Comparison of ENCODE assay signal across 13 mouse cellular contexts in the genomic region with DNA sequence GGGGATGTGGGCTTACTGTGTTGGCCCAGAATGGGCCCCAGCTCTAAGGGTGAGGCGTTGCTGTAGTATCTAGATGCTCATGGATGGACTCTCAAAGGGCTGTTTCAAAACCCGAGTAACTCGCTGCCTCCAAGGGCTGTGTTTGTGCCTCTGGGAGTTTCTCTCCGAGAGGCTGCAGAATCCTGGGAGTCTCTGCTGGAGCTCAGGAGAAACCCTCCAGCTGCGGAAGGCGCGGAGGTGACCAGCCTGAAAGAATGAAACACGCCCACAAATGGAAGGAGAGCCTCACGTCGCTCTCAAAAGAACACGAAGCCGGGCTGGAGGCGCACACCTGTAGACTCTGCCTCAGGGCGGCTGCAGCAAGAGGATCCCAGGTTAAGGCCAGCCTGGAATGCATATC.
DNase-seq lines count a peak whose midpoint lies in the region; ATAC-seq and TF ChIP-seq lines count a peak whose summit lies in the region.
"Had no signal": no experiment of that assay in that cellular context is flagged by ENCODE, and none has a peak within 500 bp of the region (broad histone marks: within the 10 kb centered on the region; RNA-seq: fewer than 3 reads in every experiment).

No protein-coding gene starts in this region.

- peaks cover 91% of the 10 kb centered on the region for H3K27me3 ChIP-seq in hindbrain, embryonic 11.5 days (ENCODE audit: control insufficient read depth, insufficient read depth, low read length)
- H3K27me3 ChIP-seq in hindbrain, embryonic 14.5 days (ENCODE audit: control insufficient read depth, insufficient read depth, low read length): peaks cover 95% of the 10 kb centered on the region
- H3K27me3 ChIP-seq in midbrain, embryonic 14.5 days (ENCODE audit: control insufficient read depth, insufficient read depth, low read length): peaks cover 93% of the 10 kb centered on the region
- peaks cover 67% of the 10 kb centered on the region for H3K27me3 ChIP-seq in midbrain, embryonic 16.5 days (ENCODE audit: control insufficient read depth, insufficient read depth, low read depth, low read length)
- H3K27me3 ChIP-seq in stomach, postnatal 0 days (ENCODE audit: control insufficient read depth, insufficient read depth, low read length): peaks cover 19% of the 10 kb centered on the region; the same call in 1 of the 2 replicates

- DNase-seq in hindbrain, embryonic 11.5 days (ENCODE audit: low spot score): peak; percentile 62
- no peak for DNase-seq in hindbrain, embryonic 14.5 days (ENCODE audit: low spot score)
- DNase-seq in midbrain, embryonic 14.5 days: peak; percentile 46
- DNase-seq in embryo, embryonic 11 days: peak; percentile 52
- DNase-seq in stomach, postnatal 0 days (ENCODE audit: low spot score): peak; percentile 40
- DNase-seq in spleen, postnatal 10 days (ENCODE audit: low spot score in 2 of 2): no peak
- DNase-seq: cerebellum, adult 11 months; lung, postnatal 4 days had no signal

- no peak overlapping the region for H3K4me2 ChIP-seq in hindbrain, embryonic 11.5 days (replicated peaks; ENCODE audit: low read depth, low read length)
- no peak overlapping the region for H3K4me2 ChIP-seq in hindbrain, embryonic 14.5 days (replicated peaks)
- no peak overlapping the region for H3K4me2 ChIP-seq in midbrain, embryonic 14.5 days (ENCODE audit: low read length)
- no peak overlapping the region for H3K4me2 ChIP-seq in midbrain, embryonic 16.5 days (ENCODE audit: low read length)
- no peak overlapping the region for H3K4me2 ChIP-seq in stomach, postnatal 0 days (replicated peaks; ENCODE audit: low read depth)
- H3K4me2 ChIP-seq: liver, embryonic 12.5 days had no signal

- H3K4me1 ChIP-seq in hindbrain, embryonic 11.5 days (replicated peaks; ENCODE audit: control insufficient read depth, insufficient read depth, low read length): peaks cover 19% of the 10 kb centered on the region
- peaks cover 17% of the 10 kb centered on the region; the same call in 1 of the 2 replicates for H3K4me1 ChIP-seq in hindbrain, embryonic 14.5 days (replicated peaks; ENCODE audit: control insufficient read depth, insufficient read depth, low read length)
- H3K4me1 ChIP-seq in midbrain, embryonic 14.5 days (ENCODE audit: control insufficient read depth, insufficient read depth, low read length): 0 out of 2 replicates have a peak, but pooled peaks cover 22% of the 10 kb centered on the region
- H3K4me1 ChIP-seq in midbrain, embryonic 16.5 days (ENCODE audit: control insufficient read depth, insufficient read depth, low read length): peaks cover 18% of the 10 kb centered on the region
- H3K4me1 ChIP-seq in stomach, postnatal 0 days (replicated peaks; ENCODE audit: control insufficient read depth, insufficient read depth): 0 out of 2 replicates have a peak, but pooled peaks cover 3% of the 10 kb centered on the region

- no peak for TF ChIP-seq EP300 in stomach, postnatal 0 days (optimal IDR thresholded peaks at IDR 0.05)

- no peaks in the 10 kb centered on the region for H3K9me3 ChIP-seq in hindbrain, embryonic 11.5 days (ENCODE audit: control insufficient read depth, low read length)
- no peaks in the 10 kb centered on the region for H3K9me3 ChIP-seq in hindbrain, embryonic 14.5 days (ENCODE audit: control insufficient read depth, low read length)
- H3K9me3 ChIP-seq in midbrain, embryonic 14.5 days (ENCODE audit: control insufficient read depth, low read length): no peaks in the 10 kb centered on the region
- no peaks in the 10 kb centered on the region for H3K9me3 ChIP-seq in midbrain, embryonic 16.5 days (replicated peaks; ENCODE audit: control insufficient read depth, low read length, poor library complexity, severe bottlenecking)
- no peaks in the 10 kb centered on the region for H3K9me3 ChIP-seq in stomach, postnatal 0 days (ENCODE audit: control insufficient read depth, low read length)
- H3K9me3 ChIP-seq: embryonic facial prominence, embryonic 12.5 days; liver, embryonic 12.5 days had no signal

- no peak overlapping the region for H3K9ac ChIP-seq in hindbrain, embryonic 11.5 days (ENCODE audit: low read depth, low read length)
- no peak overlapping the region for H3K9ac ChIP-seq in hindbrain, embryonic 14.5 days
- no peak overlapping the region for H3K9ac ChIP-seq in midbrain, embryonic 14.5 days (replicated peaks; ENCODE audit: low read length)
- H3K9ac ChIP-seq in midbrain, embryonic 16.5 days (ENCODE audit: low read depth, low read length): no peak overlapping the region
- no peak overlapping the region for H3K9ac ChIP-seq in stomach, postnatal 0 days (ENCODE audit: low read length)
- H3K9ac ChIP-seq: embryonic facial prominence, embryonic 12.5 days; liver, embryonic 12.5 days had no signal

- no peaks in the 10 kb centered on the region for H3K36me3 ChIP-seq in hindbrain, embryonic 11.5 days (ENCODE audit: control insufficient read depth, insufficient read depth, low read length)
- no peaks in the 10 kb centered on the region for H3K36me3 ChIP-seq in hindbrain, embryonic 14.5 days (replicated peaks; ENCODE audit: control insufficient read depth, insufficient read depth)
- no peaks in the 10 kb centered on the region for H3K36me3 ChIP-seq in midbrain, embryonic 14.5 days (ENCODE audit: control insufficient read depth, insufficient read depth, low read length)
- no peaks in the 10 kb centered on the region for H3K36me3 ChIP-seq in midbrain, embryonic 16.5 days (ENCODE audit: control insufficient read depth, insufficient read depth, low read length)
- no peaks in the 10 kb centered on the region for H3K36me3 ChIP-seq in stomach, postnatal 0 days (ENCODE audit: control insufficient read depth, insufficient read depth, low read length)
- H3K36me3 ChIP-seq: embryonic facial prominence, embryonic 12.5 days; liver, embryonic 12.5 days had no signal

- no peak for TF ChIP-seq CTCF in stomach, postnatal 0 days (IDR thresholded peaks at IDR 0.05; ENCODE audit: low read depth)

- H3K4me3 ChIP-seq in hindbrain, embryonic 11.5 days (ENCODE audit: low read depth, low read length): no peak overlapping the region
- H3K4me3 ChIP-seq in hindbrain, embryonic 14.5 days (replicated peaks; ENCODE audit: low read length): no peak overlapping the region
- H3K4me3 ChIP-seq in midbrain, embryonic 14.5 days (replicated peaks; ENCODE audit: low read depth, low read length): no peak overlapping the region
- no peak overlapping the region for H3K4me3 ChIP-seq in midbrain, embryonic 16.5 days (ENCODE audit: low read depth, low read length)
- H3K4me3 ChIP-seq in stomach, postnatal 0 days (ENCODE audit: low read depth, low read length): no peak overlapping the region
- H3K4me3 ChIP-seq: liver, embryonic 12.5 days; myocyte had no signal

- no peak for ATAC-seq in hindbrain, embryonic 11.5 days (ENCODE audit: low FRiP score)
- ATAC-seq in hindbrain, embryonic 14.5 days (ENCODE audit: low FRiP score): no peak
- ATAC-seq in midbrain, embryonic 14.5 days (ENCODE audit: low FRiP score, low TSS enrichment): no peak
- ATAC-seq in midbrain, embryonic 16.5 days: no peak
- ATAC-seq in stomach, postnatal 0 days (ENCODE audit: low FRiP score, low TSS enrichment): no peak
- ATAC-seq: forebrain, embryonic 16.5 days; liver, embryonic 12.5 days had no signal

- no peak overlapping the region for H3K27ac ChIP-seq in hindbrain, embryonic 11.5 days (ENCODE audit: low read depth, low read length)
- no peak overlapping the region for H3K27ac ChIP-seq in hindbrain, embryonic 14.5 days
- no peak overlapping the region for H3K27ac ChIP-seq in midbrain, embryonic 14.5 days (replicated peaks; ENCODE audit: low read depth, low read length)
- H3K27ac ChIP-seq in midbrain, embryonic 16.5 days (ENCODE audit: low read length): no peak overlapping the region
- no peak overlapping the region for H3K27ac ChIP-seq in stomach, postnatal 0 days (replicated peaks)
- H3K27ac ChIP-seq: embryonic facial prominence, embryonic 12.5 days; liver, embryonic 12.5 days had no signal

- 2% methylated on average over 14 of the region's 14 CpGs for whole genome bisulfite sequencing in hindbrain, embryonic 11.5 days
- 2% methylated on average over 14 of the region's 14 CpGs for WGBS in hindbrain, embryonic 14.5 days
- under 1% methylated on average over 14 of the region's 14 CpGs for WGBS in midbrain, embryonic 14.5 days
- 0% methylated on average over 14 of the region's 14 CpGs for WGBS in midbrain, embryonic 16.5 days
- whole genome bisulfite sequencing in stomach, postnatal 0 days: 4% methylated on average over 14 of the region's 14 CpGs

Comparison
In these comparisons a context has a peak if more than half of its experiments do, and no peak if none do; other contexts are left out.
1. DNase-seq: peak in hindbrain, embryonic 11.5 days (single experiment), midbrain, embryonic 14.5 days (single experiment), embryo, embryonic 11 days (single experiment) and stomach, postnatal 0 days (single experiment); none in hindbrain, embryonic 14.5 days (single experiment) and spleen, postnatal 10 days (0 of 2).